Mouse (Mus musculus) thymus, adult 2 months (tissue): ENCODE results near the gene Slc28a1.
"Not testable (repeated sequence)": the region's sequence is repeated elsewhere in the genome, so short reads cannot be mapped to it uniquely, and the experiment has no call there.

Experiments
- CTCF ChIP-seq: fragments of 200-500 bp; IDR thresholded peaks from 2 replicates; pipeline ENCODE4 v1.5.1; 2012; ENCODE audit warnings: mild to moderate bottlenecking, control low read depth, low read length, moderate library complexity, borderline replicate concordance; ENCODE audit not compliant: control insufficient read depth, poor library complexity, insufficient read depth; ENCODE audit errors: extremely low read depth
- POLR2A ChIP-seq: fragments of 200-500 bp; IDR thresholded peaks from 2 replicates; pipeline ENCODE4 v1.6.1; 2012; ENCODE audit warnings: mild to moderate bottlenecking, low read length, control low read depth, moderate library complexity; ENCODE audit not compliant: control insufficient read depth, poor library complexity, insufficient read depth; ENCODE audit errors: extremely low read depth

GRCm38 (mm10) chr7:81143056-81143455 lies 28.5 kb downstream of the Slc28a1 start:
- TF ChIP-seq CTCF, POLR2A: not testable (repeated sequence)
